Mouse (Mus musculus) 3T3-L1 (cell line): Measurements from ENCODE around the gene Eif2ak3.
"Not testable (repeated sequence)": the region's sequence is repeated elsewhere in the genome, so short reads cannot be mapped to it uniquely, and the experiment has no call there.

ENCODE experiments used
- DNase-seq: peaks from one replicate; pipeline ENCODE4 v3.0.0-alpha.2; 2015; ENCODE audit warnings: low read depth, low spot score

Gene Eif2ak3

GRCm38 (mm10) chr6:70844002-70844804 lies at the start of gene Eif2ak3:
TSS of gene Eif2ak3 (plus strand) at chr6:70844515.
- DNase-seq: peak; percentile 100

DNA sequence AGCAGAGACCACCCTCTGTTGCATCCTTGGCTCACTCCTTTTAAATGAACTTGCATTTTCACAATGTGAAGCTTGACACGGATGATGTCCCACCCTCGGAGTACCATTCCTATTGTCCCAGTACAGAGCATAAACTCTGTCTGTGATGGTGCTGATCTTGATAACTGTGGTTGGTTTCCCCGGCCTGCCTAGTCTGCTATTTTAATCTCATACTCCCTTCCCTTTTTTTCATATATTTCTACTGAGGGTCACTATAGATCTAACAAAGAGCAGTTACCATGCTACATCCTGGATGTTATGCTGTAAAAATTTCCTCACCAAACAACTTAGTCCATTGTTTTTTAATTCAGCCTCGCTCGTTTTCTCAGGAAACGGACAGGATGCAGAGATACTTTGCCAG lies 47.4 kb upstream of the Eif2ak3 start:
- no peak for DNase-seq

DNA sequence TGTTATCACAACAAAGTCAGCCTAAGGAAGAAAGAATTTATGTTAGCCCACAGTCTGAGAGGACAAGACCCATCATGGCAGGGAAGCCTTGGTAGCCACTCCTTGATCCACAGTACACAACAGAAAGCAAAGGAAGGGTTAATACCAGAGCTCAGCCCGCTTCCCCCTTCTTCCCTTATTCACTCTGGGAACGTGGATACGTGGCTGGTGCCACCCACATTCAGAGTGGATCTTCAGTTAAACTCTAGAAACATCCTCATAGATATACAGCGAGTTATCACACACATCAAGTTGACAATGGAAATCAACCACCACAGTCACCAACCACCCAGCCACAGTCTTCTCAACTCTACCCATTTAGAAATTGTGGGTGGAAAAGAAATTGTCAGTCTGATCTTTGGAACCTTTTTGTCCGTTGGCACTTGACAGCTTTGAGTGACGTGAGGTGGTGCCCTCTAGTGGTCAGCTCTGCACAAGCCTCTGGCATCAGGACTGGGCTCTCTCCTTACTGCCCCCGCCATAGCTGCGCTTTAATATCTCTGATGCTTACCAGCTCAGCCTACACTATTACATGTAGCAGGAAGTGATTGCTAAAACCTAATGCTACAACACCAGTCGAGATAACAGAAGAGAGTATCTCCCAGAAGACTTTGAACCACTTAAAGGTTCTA lies 46.6 kb upstream of the Eif2ak3 start:
- DNase-seq: peak; percentile 67

DNA sequence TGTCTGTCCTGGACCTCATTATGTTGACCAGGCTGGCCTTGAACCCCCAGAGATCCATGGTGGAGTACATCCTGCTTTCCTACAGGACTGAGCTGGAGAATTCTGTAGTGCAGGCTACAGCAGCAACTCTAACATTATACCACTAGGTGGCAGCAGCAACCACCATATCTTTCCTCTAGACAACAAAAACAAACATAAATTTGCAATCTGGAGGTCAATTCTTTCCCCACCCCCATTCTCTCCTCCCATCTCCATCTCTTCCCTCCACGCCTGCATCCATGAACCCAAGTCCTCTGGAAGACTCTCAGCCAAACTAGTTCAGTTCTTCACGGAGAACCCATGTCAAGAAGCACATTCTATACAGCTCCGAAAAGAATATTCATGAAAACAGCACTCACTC lies 39.7 kb upstream of the Eif2ak3 start:
- peak; percentile 88 for DNase-seq

- peak; percentile 86 for DNase-seq
Observed at GRCm38 (mm10) chr6:70805267-70805666, 39.0 kb upstream of the Eif2ak3 start.

GRCm38 (mm10) chr6:70805820-70806513 lies 38.3 kb upstream of the Eif2ak3 start:
- DNase-seq: peak; percentile 84

- no peak for DNase-seq
Observed at GRCm38 (mm10) chr6:70806514-70806912, 37.8 kb upstream of the Eif2ak3 start.

GRCm38 (mm10) chr6:70810524-70810923 lies 33.8 kb upstream of the Eif2ak3 start:
- DNase-seq: no peak

GRCm38 (mm10) chr6:70811557-70812525 lies 32.5 kb upstream of the Eif2ak3 start:
- DNase-seq: peak; percentile 94

GRCm38 (mm10) chr6:70812526-70812895 lies 31.8 kb upstream of the Eif2ak3 start:
- peak; percentile 47 for DNase-seq

GRCm38 (mm10) chr6:70813921-70814628 lies 30.2 kb upstream of the Eif2ak3 start:
- DNase-seq: peak; percentile 62

DNA sequence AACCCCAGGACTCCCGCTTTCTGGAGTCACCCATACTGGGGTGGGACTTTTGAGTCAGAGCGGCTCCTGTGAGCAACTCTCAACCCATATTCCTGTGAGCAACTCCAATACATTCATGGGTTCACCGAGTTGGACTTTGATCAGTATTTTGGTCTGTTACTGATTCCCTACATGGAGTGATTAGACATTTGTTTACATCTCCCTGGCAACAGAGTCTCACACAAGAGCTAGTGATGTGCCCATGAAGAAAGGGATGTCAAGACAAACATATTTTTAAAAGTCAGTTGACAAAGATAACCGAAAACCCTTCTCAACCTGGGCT lies 29.7 kb upstream of the Eif2ak3 start:
- no peak for DNase-seq

- DNase-seq: no peak
Observed at GRCm38 (mm10) chr6:70815471-70815870, 28.8 kb upstream of the Eif2ak3 start.

- DNase-seq: no peak
Observed at GRCm38 (mm10) chr6:70821566-70821965, 22.7 kb upstream of the Eif2ak3 start.

DNA sequence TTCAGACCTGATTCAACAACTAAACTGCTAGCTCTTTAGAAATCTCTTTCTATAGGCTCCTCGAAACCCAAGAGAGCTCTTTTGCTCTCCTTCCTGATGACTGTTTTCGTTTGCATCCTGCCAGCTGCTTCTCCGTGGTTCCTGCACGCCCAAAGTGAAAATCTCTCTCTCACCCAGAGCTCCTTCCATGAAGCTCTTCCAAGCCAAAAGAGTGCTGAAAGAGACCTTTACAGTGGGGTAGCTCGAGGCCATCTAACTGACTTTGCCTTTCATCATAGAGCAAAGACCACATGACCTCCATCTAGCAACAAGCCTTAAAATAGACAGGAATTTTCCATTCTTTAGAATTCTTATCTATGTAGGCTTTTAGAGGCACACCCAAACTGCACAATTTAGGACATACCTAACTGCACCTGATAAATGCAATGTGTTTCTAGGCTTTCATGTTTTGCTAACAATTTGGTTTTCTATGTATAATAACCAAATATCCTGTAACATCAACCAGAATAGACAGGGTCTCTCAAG lies 21.9 kb upstream of the Eif2ak3 start:
- DNase-seq: no peak

DNA sequence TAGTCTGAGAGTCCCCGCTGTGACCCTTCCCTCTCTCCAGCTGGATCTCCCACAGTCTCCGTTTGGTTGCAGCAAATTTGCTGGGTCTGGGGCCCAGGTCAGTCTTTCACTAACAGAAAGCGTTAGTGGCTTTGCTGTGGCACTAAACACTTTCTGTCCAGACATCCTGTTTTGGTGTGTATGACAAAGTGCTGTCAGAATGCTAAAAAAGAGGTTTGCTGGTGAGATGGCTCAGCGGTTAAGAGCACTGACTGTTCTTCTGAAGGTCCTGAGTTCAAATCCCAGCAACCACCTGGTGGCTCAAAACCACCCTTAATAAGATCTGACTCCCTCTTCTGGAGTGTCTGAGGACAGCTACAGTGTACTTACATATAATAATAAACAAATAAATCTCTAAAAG lies 21.0 kb upstream of the Eif2ak3 start:
- DNase-seq: not testable (repeated sequence)

DNA sequence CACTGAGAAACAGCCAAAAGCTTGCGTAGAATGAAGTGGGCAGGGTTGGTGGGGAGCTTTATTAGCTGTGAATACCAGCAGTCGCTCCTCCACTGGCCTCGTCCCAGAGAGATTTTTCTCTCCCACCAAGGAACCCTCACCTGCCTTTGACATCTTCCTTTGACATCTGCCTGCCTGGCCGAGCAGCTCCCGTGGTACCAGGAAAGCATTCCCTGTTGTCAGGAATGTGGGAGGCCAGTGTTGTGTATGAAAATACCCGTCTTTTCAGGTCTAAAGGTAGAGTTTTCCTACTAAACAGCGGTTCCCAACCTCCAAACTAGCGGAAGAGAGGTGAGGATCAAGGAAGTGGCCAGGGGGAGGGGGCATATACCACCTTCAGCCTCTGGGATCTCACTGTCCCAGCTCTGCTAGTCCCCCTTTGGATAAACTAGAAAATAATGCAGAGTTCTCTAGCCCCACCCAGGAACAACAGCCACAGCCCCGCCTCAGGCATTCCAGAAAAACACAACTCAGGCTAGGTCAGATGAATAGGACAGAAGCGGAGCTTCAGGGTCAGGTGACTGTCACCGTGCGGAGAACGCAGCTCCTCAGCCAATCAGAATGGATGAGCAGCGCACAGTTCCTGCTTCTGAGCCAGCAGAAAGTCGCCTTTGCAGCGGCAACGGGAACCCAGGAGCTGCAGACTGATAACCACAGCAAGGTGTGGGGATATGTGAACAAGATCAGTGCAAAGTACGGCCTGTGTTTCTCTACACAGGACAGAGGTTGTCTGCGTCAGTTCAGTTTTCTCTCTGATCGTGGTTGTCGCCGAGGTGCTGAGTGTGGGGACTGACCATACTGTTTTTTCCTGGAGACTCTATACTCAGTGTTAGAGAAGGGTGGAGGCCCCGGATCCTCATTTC lies 20.0 kb upstream of the Eif2ak3 start:
- DNase-seq: no peak

GRCm38 (mm10) chr6:70824987-70825337 lies 19.4 kb upstream of the Eif2ak3 start:
- no peak for DNase-seq

GRCm38 (mm10) chr6:70829451-70829850 lies 14.9 kb upstream of the Eif2ak3 start:
- no peak for DNase-seq

- DNase-seq: no peak
Observed at GRCm38 (mm10) chr6:70830552-70830951, 13.8 kb upstream of the Eif2ak3 start.
